Mouse (Mus musculus): ENCODE measurements at regions not wholly inside any gene's neighbourhood (a gene's known extent, or its start where the extent isn't known, plus 50 kb on each side); places are given as distances from the start of the nearest gene placed in this dataset.

DNA sequence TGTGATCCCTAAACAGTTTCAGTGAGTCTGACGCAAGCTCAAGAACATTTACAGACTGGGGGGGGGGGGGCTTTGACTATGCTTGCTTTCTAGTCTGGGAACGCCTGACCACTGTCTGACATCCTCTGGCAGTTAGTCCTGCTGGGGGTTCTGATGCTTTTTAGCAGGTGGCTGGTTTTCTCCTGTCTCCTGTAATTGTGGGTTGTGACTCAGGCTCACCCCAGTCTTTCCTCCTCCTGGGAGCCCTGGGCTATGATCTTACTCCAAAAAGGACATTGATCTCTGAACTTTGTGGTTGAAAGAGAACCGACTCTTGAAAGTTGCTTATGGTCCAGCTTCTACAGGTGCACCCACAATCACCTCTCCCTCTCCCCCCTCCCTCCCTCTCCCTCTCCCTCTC, 50.6 kb upstream of the Crhr1 start:
- H3K9me3 ChIP-seq (replicated peaks): no peaks in the 10 kb centered on the region
- H3K4me1 ChIP-seq: no peaks in the 10 kb centered on the region
- no peak overlapping the region for H3K4me2 ChIP-seq
- no peak overlapping the region for H3K9ac ChIP-seq
- H3K27ac ChIP-seq: no peak overlapping the region
- no peaks in the 10 kb centered on the region for H3K27me3 ChIP-seq (replicated peaks)
- WGBS (ENCODE audit: insufficient replicate concordance): 63% methylated on average over 3 of the region's 3 CpGs
- H3K36me3 ChIP-seq: no peaks in the 10 kb centered on the region
- no peak overlapping the region for H3K4me3 ChIP-seq
- no peak for ATAC-seq

Data from liver, embryonic 12.5 days (tissue).